Mouse (Mus musculus) C2C12 (cell line): ENCODE data around the gene Dck. TPM values are rescaled to one million over a fixed set of nuclear protein-coding genes. Genes with fewer than 3 reads are reported as not detected.

ENCODE experiments used
- H3K27me3 ChIP-seq: one replicate; pipeline ENCODE4 v1.6.1; 2011; ENCODE audit not compliant: control insufficient read depth, insufficient read depth, insufficient read length
- H3K36me3 ChIP-seq: one replicate; pipeline ENCODE4 v1.6.1; 2011; ENCODE audit not compliant: control insufficient read depth, insufficient read depth
- H3K4me3 ChIP-seq: one replicate; pipeline ENCODE4 v1.5.1; 2011; ENCODE audit warnings: mild to moderate bottlenecking, control low read depth; ENCODE audit not compliant: poor library complexity, insufficient read depth, severe bottlenecking
- H3K79me2 ChIP-seq: one replicate; pipeline ENCODE4 v1.6.1; 2011; ENCODE audit not compliant: control insufficient read depth, insufficient read depth
- H3K79me3 ChIP-seq: one replicate; pipeline ENCODE4 v1.6.1; 2011; ENCODE audit warnings: low read depth, control low read depth
- H3ac ChIP-seq: one replicate; pipeline ENCODE3; 2011; ENCODE audit warnings: low read depth; ENCODE audit not compliant: control insufficient read depth, insufficient read length
- CEBPB ChIP-seq: IDR thresholded peaks from one replicate; pipeline ENCODE4 v1.6.1; 2011; ENCODE audit warnings: low read depth, mild to moderate bottlenecking, control low read depth, moderate library complexity
- CTCF ChIP-seq: IDR thresholded peaks from one replicate; pipeline ENCODE4 v1.5.1; 2011; ENCODE audit not compliant: control insufficient read depth, insufficient read depth, insufficient read length
- FOSL1 ChIP-seq: IDR thresholded peaks from one replicate; pipeline ENCODE4 v1.8.0; 2011; ENCODE audit warnings: mild to moderate bottlenecking, low read length; ENCODE audit not compliant: poor library complexity, insufficient read depth, severe bottlenecking
- MAX ChIP-seq: IDR thresholded peaks from one replicate; pipeline ENCODE4 v1.6.1; 2011; ENCODE audit warnings: mild to moderate bottlenecking, control low read depth
- MYOD1 ChIP-seq: IDR thresholded peaks from one replicate; pipeline ENCODE4 v1.6.1; 2011; ENCODE audit warnings: low read depth; ENCODE audit not compliant: control insufficient read depth, insufficient read length
- MYOG ChIP-seq: IDR thresholded peaks from one replicate; pipeline ENCODE4 v1.6.1; 2011; ENCODE audit not compliant: control insufficient read depth, insufficient read length; ENCODE audit errors: extremely low read depth
- USF1 ChIP-seq: IDR thresholded peaks from one replicate; pipeline ENCODE4 v1.6.1; 2011; ENCODE audit warnings: low read depth, mild to moderate bottlenecking, control low read depth, moderate library complexity
- long read RNA-seq, 2 experiments: library from polyadenylated mRNA; unstranded; transcript quantifications; one replicate each; pipeline ENCODE4 v2.0.0; 2019 to 2020
- polyA plus RNA-seq: library from polyadenylated mRNA; unstranded; fragments of >200 nt; fragmentation: generic; extraction: Trizol; gene quantifications from one replicate; pipeline ENCODE4 v1.2.1, GENCODE M21; 2012; ENCODE audit warnings: missing spikeins

Dck gene
- polyA plus RNA-seq = 14.1 TPM
- long read RNA-seq, experiment 1, transcript Dck-201 (7 exons, 3,078 nt) = major isoform, 28 of 32 reads
- long read RNA-seq, experiment 1, partial matches to known transcripts = 0 of 32 reads
- long read RNA-seq, experiment 1, other reads (novel, unspliced or antisense) = 4 of 32 reads
- long read RNA-seq, experiment 2, transcript Dck-201 (7 exons, 3,078 nt) = major isoform, 177 of 187 reads
- long read RNA-seq, experiment 2, partial matches to known transcripts = 1 of 187 reads
- long read RNA-seq, experiment 2, other reads (novel, unspliced or antisense) = 9 of 187 reads

DNA sequence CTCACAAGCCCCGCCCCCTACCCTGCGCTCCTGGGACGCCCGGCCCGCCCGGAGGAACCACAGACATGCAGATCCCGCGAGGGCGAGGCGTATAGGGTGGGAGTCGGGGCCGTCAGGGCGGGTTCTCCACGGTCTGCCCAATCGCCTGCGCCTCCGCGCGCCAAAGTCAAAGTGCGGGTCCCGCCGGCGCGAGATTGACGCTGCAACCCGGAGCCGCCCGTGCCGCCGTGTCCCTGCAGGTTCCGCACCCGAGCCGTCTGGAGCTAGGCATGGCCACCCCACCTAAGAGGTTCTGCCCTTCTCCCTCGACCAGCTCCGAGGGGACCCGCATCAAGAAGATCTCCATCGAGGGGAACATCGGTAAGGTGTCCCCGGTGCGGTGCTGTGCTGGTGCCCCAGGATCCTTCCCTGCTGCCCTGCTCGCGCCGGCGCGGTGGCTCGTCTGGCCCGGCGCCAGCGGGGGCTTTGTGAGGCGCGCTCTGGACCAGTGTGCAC, at the start of gene Dck:
TSS of gene Dck (plus strand) at position 10 of the 495 bp plus-strand sequence.
- Histone ChIP-seq H3K79me2 (peaks cover 46% of the 10 kb centered on the region), H3K27me3 (no peaks in the 10 kb centered on the region), H3K36me3 (peaks cover 18% of the 10 kb centered on the region), H3K4me3 (peak within 1 kb of the TSS; percentile 69), H3ac (peak within 1 kb of the TSS; percentile 90), H3K79me3 (peaks cover 24% of the 10 kb centered on the region)
- TF ChIP-seq MYOG = no peak
- TF ChIP-seq USF1 = no peak
- TF ChIP-seq CEBPB = no peak
- no peak for TF ChIP-seq CTCF
- TF ChIP-seq MAX = no peak
- TF ChIP-seq MYOD1 = no peak

- Histone ChIP-seq H3K79me2 (peaks cover 13% of the 10 kb centered on the region), H3K27me3 (no peaks in the 10 kb centered on the region), H3K36me3 (no peaks in the 10 kb centered on the region), H3K4me3 (no peak overlapping the region), H3ac (no peak overlapping the region), H3K79me3 (peaks cover 9% of the 10 kb centered on the region)
- no peak for TF ChIP-seq MYOG
- no peak for TF ChIP-seq MYOD1
- no peak for TF ChIP-seq FOSL1
- TF ChIP-seq USF1 = no peak
- TF ChIP-seq MAX = no peak
- no peak for TF ChIP-seq CTCF
- no peak for TF ChIP-seq CEBPB
Measured at GRCm38 (mm10) chr5:88716983-88717382, 47.8 kb upstream of the Dck start.

- H3K27me3 ChIP-seq = no peaks in the 10 kb centered on the region
- no peak for TF ChIP-seq CTCF
- peak; percentile 94 for TF ChIP-seq USF1
- peak; percentile 84 for TF ChIP-seq MAX
- peaks cover 33% of the 10 kb centered on the region for H3K79me3 ChIP-seq
- peaks cover 3% of the 10 kb centered on the region for H3K36me3 ChIP-seq
- H3K4me3 ChIP-seq = peak within 1 kb of the TSS; percentile 86
- peak within 1 kb of the TSS; percentile 99 for H3ac ChIP-seq
- peaks cover 47% of the 10 kb centered on the region for H3K79me2 ChIP-seq
Measured at GRCm38 (mm10) chr5:88720116-88721002, 44.4 kb upstream of the Dck start, which contains the start of gene Mob1b. Gene Mob1b (plus strand): TSS chr5:88720855.

DNA sequence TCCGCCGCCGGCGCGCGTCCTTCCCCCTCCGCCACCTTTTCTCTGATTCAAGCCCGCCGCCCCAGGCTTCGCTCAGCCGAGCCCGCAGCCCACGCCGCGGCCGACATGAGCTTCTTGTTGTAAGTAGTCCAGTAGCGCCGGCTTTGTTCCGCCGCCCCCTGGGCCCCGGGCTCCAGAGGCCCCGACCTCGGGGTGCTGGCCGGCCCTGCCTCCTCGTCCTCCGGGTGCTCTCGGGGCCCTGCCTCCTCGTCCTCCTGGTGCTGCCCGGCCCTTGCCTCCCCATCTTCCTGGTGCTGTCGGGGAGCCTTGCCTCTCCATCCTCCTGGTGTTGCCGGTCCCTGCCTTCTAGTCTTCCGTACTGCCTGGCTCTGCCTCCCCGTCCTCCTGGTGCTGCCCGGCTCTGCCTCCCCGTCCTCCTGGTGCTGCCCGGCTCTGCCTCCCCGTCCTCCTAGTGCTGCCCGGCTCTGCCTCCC, 43.8 kb upstream of the Dck start:
- no peak for TF ChIP-seq MYOD1
- no peak for TF ChIP-seq FOSL1
- no peak for TF ChIP-seq USF1
- no peak for TF ChIP-seq MAX
- TF ChIP-seq MYOG = no peak
- no peak for TF ChIP-seq CEBPB
- Histone ChIP-seq H3K27me3 (no peaks in the 10 kb centered on the region), H3K4me3 (peak overlapping the region; percentile 86), H3ac (peak overlapping the region; percentile 99), H3K79me2 (peaks cover 54% of the 10 kb centered on the region), H3K36me3 (peaks cover 3% of the 10 kb centered on the region), H3K79me3 (peaks cover 40% of the 10 kb centered on the region)

DNA sequence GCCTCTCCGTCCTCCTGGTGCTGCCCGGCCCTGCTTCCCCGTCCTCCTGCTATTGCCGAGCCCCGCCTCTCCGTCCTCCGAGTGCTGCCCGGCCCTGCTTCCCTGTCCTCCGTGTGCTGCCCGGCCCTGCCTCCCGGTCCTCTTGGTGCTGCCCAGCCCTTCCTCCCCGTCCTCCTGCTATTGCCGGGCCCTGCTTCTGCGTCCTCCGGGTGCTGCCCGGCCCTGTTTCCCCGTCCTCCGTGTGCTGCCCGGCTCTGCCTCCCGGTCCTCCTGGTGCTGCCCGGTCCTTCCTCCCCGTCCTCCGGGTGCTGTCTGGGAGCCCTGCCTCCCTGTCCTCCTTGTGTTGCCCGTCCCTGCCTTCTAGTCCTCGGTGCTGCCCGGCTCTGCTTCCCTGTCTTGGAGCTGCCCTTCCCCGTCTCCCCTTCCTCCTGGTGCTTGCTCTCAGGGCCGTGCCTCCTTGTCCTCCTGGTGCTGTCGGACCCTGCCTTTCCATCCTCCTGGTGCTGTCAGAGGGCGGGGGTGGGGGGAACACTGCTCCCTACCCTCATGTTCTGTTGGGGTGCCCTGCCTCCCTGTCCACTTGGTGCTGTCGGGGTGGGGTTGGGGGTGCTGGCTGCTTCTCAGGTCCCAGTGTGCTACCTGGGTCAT, 43.1 kb upstream of the Dck start:
- Histone ChIP-seq H3K79me3 (peaks cover 45% of the 10 kb centered on the region), H3K79me2 (peaks cover 60% of the 10 kb centered on the region), H3ac (peak overlapping the region; percentile 99), H3K27me3 (no peaks in the 10 kb centered on the region), H3K4me3 (peak overlapping the region; percentile 86), H3K36me3 (peaks cover 3% of the 10 kb centered on the region)
- TF ChIP-seq USF1 (no peak), MYOG (no peak)
